Mouse (Mus musculus) liver, postnatal 0 days (tissue): ENCODE results near the gene Rsph3b.
"Not testable (repeated sequence)": the region's sequence is repeated elsewhere in the genome, so short reads cannot be mapped to it uniquely, and the experiment has no call there.

ENCODE experiments used
- CTCF ChIP-seq: sonication (generic); IDR thresholded peaks from 2 replicates; pipeline ENCODE4 v1.5.1; 2016; ENCODE audit warnings: antibody characterized with exemption, low read depth
- EP300 ChIP-seq: IDR thresholded peaks from 2 replicates; pipeline ENCODE4 v1.6.1; 2016; ENCODE audit warnings: antibody characterized with exemption, low read depth, mild to moderate bottlenecking

DNA sequence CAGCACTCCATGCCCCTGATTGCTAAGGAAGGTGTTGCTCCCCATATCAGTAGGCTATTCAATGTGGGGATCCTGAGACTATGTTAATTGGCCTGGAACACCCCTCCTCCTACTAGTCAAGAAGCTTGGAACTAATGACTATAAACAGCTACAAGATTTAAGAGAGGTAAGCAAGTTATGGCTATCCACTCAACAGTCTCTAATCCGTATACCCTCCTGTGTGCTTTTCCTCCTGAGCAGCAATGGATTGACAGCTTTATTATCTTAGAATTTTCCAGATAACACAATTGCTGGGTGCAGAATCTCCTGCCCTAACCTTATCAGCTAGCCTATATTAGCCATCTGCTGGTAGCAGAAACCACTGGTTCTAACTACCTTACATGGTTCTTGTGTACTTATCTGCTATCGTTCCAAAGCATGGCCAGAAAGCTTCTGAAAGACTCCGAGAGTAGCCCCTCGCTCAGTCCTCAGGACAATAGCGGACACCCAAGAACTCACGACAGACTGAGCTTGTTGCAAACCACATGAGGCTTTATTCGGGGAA is 28.1 kb downstream of the Rsph3b start:
- not testable (repeated sequence) for TF ChIP-seq CTCF, EP300
